Mouse (Mus musculus) embryo, embryonic 10.5 days (tissue): ENCODE data around the gene Unk.
A peak's percentile ranks its signal among the peaks of the same experiment; 100 is the strongest.

Experiments
- DNase-seq: peaks from one replicate; pipeline ENCODE4 v3.0.0-alpha.2; 2015; ENCODE audit warnings: low spot score

The Unk gene

DNA sequence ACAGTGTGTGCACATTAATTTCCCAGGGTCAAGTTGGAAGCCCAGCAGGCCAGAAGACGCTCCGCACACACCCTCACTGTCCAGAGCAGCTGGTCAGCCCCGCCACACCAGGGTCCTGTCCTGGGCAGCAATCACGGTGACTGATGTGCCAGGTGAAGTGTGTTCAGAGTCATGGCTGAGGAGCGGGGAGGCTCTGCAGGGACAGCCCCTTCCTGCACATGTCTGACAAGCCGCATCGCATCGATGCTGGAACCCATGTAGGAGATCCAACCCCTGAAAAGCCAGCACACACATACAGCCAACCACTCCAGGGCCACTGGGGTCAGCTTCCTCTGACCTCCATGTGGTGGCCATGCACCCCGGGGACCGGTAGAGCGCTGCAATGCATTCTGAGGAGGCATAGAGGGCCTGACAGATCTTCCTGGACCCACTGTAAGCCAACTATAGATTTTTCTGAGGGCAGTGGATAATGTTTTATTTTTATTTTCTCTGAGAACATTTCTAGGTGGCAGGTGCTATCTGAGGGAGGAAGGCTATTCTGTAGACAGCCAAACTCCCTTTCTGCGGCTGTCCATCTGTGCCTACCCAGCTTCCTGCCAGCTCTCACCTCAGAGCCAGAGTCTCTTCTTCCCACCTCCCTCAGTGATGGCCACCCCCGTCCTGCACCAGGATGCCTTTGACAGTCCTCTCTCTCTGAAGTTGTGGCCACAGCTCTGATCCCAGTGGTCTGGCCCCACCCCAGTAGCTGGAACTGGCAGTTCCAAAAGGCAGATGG is 31.7 kb downstream of the Unk start:
- no peak for DNase-seq

DNA sequence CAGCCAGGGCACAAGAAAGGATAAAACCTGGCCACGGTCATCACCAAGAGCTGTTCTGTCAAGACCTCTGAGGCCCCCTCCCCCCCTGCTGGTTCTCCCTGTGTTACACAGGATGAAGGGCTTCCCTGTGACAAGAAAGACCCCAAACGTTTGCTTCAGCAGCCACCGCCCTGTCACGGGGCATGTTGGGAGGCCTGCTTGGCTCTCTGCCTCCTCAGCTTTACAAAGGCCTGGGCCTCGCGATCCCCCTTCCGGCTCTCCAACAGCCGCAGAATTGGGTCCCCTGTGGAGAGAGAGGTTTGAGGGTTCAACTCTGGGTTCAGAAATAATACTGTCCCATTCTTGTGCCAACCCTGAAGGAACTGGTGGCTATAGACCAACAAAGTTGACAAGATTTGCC is 32.4 kb downstream of the Unk start:
- DNase-seq: no peak

DNA sequence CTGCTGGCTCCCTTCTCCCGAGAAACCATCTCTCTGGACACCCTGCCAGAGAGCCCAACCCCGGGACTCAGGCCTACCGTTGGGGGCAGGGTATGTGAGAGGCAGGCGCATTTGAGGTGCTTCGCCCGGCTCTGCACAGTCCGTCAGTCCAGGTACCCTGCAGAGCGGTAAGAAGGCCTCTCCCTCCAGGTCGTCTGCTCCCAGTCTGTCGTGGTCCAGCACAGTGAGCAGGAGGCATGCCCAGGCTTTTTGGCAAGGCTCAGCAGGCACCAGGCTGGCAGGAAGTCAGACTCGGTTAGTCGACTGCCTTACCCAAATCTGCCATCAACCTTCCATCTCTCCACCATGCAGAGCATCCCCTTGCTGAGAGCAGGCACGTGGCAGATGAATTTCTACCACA is 33.4 kb downstream of the Unk start:
- DNase-seq: no peak

GRCm38 (mm10) chr11:116064187-116064867 is 34.2 kb downstream of the Unk start:
- no peak for DNase-seq

DNA sequence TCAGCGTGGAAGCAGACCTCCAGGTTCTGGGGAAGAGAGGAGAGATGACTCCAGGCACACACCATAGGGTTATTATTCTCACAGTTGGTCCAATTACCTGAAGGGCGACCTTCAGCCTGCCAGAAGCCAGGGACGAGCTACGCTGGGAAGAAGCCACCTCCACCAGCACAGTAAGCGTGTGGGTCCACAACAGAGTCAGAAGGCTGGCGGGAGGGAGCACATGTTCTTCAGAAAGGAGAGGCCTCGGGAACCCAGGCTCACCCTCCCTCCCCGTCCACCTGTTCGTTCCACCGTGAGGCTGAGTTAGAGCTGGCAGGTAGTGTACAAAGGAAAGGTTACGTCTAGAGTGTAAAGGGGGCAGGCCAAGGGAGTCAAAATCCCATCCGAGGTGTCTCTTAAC is 35.2 kb downstream of the Unk start:
- no peak for DNase-seq

- DNase-seq: peak; percentile 24
Observed at GRCm38 (mm10) chr11:116071510-116071909, 41.4 kb downstream of the Unk start.

DNA sequence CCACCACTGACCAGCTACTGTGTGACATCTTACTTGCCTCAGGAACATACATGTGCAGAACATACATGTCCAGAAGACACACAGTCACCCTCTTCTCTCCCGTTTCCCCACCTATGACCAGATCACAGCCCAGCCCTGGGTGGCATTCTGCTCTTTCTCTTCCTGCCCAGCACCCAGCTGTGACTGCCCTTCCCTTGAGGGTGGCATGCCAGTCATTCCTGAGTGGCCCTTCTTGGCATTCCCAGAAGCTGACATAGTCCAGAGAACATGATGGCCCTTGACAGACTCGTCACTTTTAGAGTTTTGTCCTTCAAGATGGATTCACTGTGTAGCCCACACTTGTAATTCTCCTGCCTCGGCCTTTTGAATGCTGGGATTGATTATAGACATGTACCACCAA is 42.5 kb downstream of the Unk start:
- no peak for DNase-seq

GRCm38 (mm10) chr11:116074436-116074991 is 44.4 kb downstream of the Unk start:
- DNase-seq: no peak

- no peak for DNase-seq
Observed at GRCm38 (mm10) chr11:116075539-116076265, 45.6 kb downstream of the Unk start.

GRCm38 (mm10) chr11:116076266-116076540 is 46.1 kb downstream of the Unk start:
- DNase-seq: no peak

DNA sequence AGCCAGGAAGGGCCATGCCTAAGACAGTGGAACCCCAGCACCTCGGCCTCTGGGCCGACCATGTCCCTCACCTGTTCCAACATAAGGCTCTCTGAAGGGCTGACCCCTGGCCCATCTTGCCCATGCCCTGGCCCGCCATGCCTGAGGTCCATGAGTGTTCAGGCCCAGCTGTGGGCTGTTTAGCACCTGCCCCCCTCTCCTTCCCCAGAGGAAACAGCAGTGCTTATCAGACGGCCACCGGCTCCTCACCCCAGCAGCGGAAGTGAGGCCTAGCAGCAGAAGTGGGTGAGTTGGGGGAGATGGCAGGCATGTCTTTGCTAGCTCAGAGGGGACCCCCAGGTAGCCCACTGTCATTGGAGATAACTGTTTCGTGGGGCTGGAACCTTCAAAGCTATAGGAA is 46.7 kb downstream of the Unk start:
- no peak for DNase-seq

DNA sequence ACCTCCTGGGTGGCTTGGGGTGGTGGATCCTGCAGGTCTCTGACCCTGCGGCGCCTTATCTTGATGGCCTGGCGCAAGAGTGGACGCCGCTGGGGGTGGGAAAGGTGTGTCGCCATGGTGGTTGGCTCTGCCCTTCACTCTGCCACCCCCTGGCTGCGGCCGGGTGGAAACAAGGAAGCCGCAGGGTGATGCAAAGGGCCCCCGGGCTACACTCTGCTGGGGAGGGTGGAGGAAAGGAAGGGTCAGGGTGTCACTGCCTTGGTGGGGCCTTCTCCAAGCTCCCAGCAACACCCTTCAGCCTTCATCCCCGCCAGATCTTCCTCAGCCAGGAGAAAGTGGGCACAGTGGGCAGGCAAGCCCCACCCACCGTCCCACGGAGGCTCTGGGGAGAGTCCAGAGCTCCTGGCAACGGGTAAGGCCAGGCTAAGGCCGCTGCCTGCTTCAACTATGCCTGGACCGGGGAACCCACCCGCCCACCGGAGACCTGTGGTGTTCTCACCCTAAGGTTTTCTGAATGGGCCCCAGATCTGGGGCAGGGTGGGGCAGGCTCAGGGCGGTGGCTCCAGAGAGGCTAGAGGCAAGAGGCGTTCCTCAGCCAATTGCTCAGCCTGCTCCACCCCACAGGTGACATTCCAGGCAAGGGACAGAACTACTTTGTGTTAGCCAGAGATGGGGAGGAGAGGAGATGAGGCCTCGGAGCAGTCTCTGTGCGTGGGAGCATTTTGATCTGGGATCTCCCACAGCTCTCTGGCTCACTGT is 47.5 kb downstream of the Unk start, which contains the start of gene Unc13d:
Unc13d (minus strand) TSS at position 516 of the 759 bp plus-strand sequence.
- no peak for DNase-seq

DNA sequence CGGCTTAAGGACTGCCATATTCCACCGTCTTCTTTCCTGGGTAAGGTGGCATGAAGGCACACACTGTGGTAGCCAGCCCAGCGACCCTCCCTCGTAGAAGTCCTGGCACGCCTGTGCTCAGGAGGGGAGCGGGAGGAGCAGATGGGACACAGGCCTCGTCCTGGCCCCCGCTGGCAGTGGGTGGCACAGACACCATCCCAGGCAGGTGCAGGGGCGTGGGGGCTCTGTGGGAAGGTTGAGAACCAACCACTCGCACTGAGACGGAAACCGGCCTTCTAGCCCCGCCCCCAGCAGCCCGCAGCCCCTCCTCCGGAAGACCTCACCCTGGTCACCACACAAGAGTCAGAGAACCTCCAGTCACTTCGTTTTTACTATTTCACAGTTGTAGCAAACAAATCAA is 48.1 kb downstream of the Unk start:
- DNase-seq: peak; percentile 75

GRCm38 (mm10) chr11:116078676-116079320 is 48.7 kb downstream of the Unk start:
- DNase-seq: peak; percentile 79

DNA sequence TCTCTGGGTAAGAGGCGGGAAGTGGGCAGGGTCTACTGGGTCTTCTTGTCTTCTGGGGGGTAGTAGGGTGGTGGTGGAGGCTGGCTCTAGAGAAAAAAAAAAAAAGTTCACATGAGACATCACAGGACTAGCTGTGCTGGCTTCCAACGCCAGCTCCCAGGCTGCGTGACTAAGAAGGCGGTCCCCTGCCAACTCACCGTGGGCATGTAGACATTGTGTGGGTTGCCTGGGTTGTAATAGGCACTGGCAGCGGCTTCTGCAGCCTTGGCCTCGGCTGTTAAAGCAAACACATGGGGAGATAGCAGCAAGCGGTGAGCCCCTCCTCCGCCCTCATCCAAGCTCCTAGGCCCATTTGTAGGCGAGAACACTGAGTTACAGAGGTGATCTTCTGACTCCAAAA is 49.4 kb downstream of the Unk start:
- DNase-seq: no peak

DNA sequence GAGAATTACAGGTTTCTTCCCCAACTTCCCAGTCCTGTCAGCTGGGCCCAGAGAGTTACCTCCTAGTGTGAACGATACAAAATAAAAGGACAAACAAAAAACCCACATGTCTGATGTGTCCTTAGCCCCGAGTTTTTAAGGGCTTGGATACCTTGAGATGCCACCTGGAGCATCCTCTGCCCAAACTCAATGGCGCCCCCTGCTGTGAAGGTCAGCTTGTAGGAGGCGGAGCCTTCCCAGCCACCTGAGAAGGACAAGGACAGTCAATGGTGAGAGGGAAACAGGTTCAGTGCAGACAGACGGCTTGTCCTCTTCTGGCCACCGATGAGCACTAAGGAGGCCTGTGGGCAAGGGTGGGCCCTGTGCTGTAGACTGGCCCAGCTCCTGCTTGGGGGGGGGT is 51.0 kb downstream of the Unk start:
- DNase-seq: peak; percentile 38

DNA sequence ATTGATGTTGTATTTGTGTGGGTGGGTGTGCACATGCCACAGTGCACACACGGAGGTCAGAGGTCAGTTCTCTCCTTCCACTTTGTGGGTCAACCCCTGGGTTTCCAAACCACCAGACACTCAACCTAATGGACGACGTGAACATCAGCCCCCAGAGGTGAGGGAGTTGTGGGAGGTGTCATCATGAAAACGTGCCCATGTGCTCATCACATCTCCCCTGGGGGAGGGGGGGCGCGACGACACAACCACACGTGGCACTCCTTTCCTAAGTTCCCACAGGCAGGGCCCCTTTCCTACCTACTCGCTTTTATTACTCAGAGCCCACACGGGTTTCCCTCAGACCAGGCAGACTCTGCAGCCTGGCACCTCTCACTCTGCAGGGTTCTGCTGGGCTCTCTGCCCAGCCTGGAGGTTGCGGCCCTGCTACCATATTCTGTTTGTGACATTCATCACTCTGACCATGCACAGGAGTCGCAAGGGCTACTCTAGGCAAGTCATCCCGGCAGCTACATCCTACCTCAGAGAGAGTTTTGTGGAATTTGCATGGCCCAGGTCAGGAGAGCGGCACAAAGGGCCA is 53.1 kb downstream of the Unk start:
- no peak for DNase-seq

- no peak for DNase-seq
Observed at GRCm38 (mm10) chr11:116084166-116084565, 54.0 kb downstream of the Unk start.

DNA sequence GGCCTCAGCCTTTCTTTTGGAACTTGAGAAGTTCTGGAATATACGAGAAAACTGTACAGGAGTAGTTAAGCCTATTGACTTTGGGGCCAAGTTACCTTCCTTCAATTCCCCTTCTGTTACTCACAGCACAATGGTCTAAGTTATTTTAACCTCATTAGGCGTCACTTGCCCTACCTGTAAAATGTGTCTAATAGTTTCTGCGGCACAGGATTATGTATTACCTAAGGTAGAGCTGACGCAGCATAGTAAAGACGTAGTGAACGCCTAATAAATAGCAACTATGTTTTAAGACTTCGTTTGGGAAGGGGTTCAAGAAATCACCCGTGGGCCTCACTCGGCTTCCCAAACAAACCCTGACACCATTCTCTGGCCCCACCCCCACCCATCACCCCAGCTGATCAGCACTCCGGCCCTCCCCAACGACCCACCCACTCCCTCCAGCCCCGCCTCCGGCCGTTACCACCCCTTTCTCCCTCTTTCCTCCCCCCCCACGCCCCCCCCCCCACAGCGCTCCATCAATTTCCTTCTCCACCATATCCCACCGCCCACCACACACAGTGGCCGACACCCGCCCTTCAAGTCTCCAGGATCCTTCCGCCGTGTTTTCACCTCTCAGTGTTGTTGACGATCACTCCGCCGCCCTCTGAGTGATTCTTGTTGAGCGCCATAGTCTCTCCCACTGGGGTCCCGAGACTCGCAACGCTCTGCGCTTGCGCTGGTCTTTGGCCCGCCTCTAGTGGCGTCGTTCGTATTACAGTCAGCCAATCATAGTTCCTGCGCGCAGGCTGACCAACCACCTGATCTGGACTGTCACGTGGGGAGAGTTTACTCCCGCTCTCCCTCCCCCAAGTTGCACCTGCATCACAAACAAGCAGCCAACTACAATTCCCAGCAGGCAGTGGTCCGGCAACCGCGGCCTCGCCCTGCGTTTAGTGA is 56.4 kb downstream of the Unk start, which contains the start of gene Wbp2:
Wbp2 (minus strand) TSS at position 738 of the 936 bp plus-strand sequence.
- DNase-seq: peak; percentile 99
